Mouse (Mus musculus) hindbrain, embryonic 14.5 days (tissue): ENCODE data around the gene Dhcr7. TPM values are rescaled to one million over a fixed set of nuclear protein-coding genes. Genes with fewer than 3 reads are reported as not detected.

Source experiments
- ATAC-seq: fragments of 200-750 bp; cut with Nextera tagmentation; 2 replicates; pipeline ENCODE4 v1.8.0; 2017; ENCODE audit warnings: moderate number of reproducible peaks, mild to moderate bottlenecking, moderate TSS enrichment, moderate library complexity; ENCODE audit not compliant: low FRiP score
- DNase-seq: peaks from one replicate; pipeline ENCODE4 v3.0.0-alpha.2; 2015; ENCODE audit warnings: low spot score
- H3K27ac ChIP-seq: fragments of 300-500 bp; sonication (generic); 2 replicates; pipeline ENCODE4 v1.5.1; 2014; ENCODE audit warnings: mild to moderate bottlenecking, moderate library complexity
- H3K27me3 ChIP-seq: fragments of 300-500 bp; sonication (generic); 2 replicates; pipeline ENCODE4 v1.6.1; 2014; ENCODE audit warnings: mild to moderate bottlenecking, low read length, mixed read lengths; ENCODE audit not compliant: control insufficient read depth, insufficient read depth
- H3K36me3 ChIP-seq: fragments of 300-500 bp; sonication (generic); replicated peaks from 2 replicates; pipeline ENCODE4 v1.6.1; 2014; ENCODE audit not compliant: control insufficient read depth, insufficient read depth
- H3K4me1 ChIP-seq: fragments of 300-500 bp; sonication (generic); replicated peaks from 2 replicates; pipeline ENCODE4 v1.6.1; 2014; ENCODE audit warnings: antibody characterized with exemption, low read length, mixed read lengths; ENCODE audit not compliant: control insufficient read depth, insufficient read depth
- H3K4me2 ChIP-seq: fragments of 300-500 bp; sonication (generic); replicated peaks from 2 replicates; pipeline ENCODE4 v1.6.1; 2014; ENCODE audit warnings: mild to moderate bottlenecking, moderate library complexity
- H3K4me3 ChIP-seq: fragments of 300-500 bp; sonication (generic); replicated peaks from 2 replicates; pipeline ENCODE4 v1.5.1; 2014; ENCODE audit warnings: mild to moderate bottlenecking, low read length
- H3K9ac ChIP-seq: fragments of 300-500 bp; sonication (generic); 2 replicates; pipeline ENCODE4 v1.6.1; 2014
- H3K9me3 ChIP-seq: fragments of 300-500 bp; sonication (generic); 2 replicates; pipeline ENCODE4 v1.6.1; 2016; ENCODE audit warnings: low read length; ENCODE audit not compliant: control insufficient read depth
- WGBS: fragments of 180-500 bp; shearing (Covaris S2); extraction: QIAGEN DNeasy Blood & Tissue Kit; methylation state at CpG from one replicate; pipeline ENCODE4 v1.1.7; 2014; 5-methylcytosine and 5-hydroxymethylcytosine counted together
- polyA plus RNA-seq: library from polyadenylated mRNA; unstranded; fragments of >200 nt; fragmentation: Nextera tagmentation; extraction: Ambion mirVana; gene quantifications from 2 replicates; pipeline ENCODE4 v1.2.1, GENCODE M21; 2014

The Dhcr7 gene
- polyA plus RNA-seq, 1 experiment from 2014 or later: 86.1 TPM

GRCm38 (mm10) chr7:143800770-143801169 is 22.2 kb upstream of the Dhcr7 start:
- WGBS: 100% methylated on average over 1 of the region's 1 CpGs
- no peak overlapping the region for H3K4me2 ChIP-seq
- H3K27ac ChIP-seq: no peak overlapping the region
- no peak overlapping the region for H3K4me3 ChIP-seq
- ATAC-seq: no peak
- H3K27me3 ChIP-seq: no peaks in the 10 kb centered on the region
- H3K9ac ChIP-seq: no peak overlapping the region
- peaks cover 79% of the 10 kb centered on the region for H3K36me3 ChIP-seq
- no peaks in the 10 kb centered on the region for H3K4me1 ChIP-seq
- DNase-seq: no peak
- no peaks in the 10 kb centered on the region for H3K9me3 ChIP-seq

GRCm38 (mm10) chr7:143801195-143802065 is 21.5 kb upstream of the Dhcr7 start:
- WGBS: 87% methylated on average over 8 of the region's 8 CpGs
- no peak for ATAC-seq
- peaks cover 76% of the 10 kb centered on the region for H3K36me3 ChIP-seq

GRCm38 (mm10) chr7:143805199-143805624 is 17.7 kb upstream of the Dhcr7 start:
- Histone ChIP-seq H3K36me3 (peaks cover 72% of the 10 kb centered on the region), H3K4me1 (no peaks in the 10 kb centered on the region), H3K4me3 (no peak overlapping the region), H3K27ac (no peak overlapping the region), H3K9ac (no peak overlapping the region), H3K4me2 (no peak overlapping the region), H3K9me3 (no peaks in the 10 kb centered on the region), H3K27me3 (no peaks in the 10 kb centered on the region)
- 60% methylated on average over 5 of the region's 5 CpGs for WGBS
- DNase-seq (peak; percentile 43), ATAC-seq (peak; percentile 48; the same call in 1 of the 2 replicates)

More at GRCm38 (mm10) chr7:143801195-143802065, 21.5 kb upstream of the Dhcr7 start:
- H3K4me2 ChIP-seq: no peak overlapping the region
- no peak overlapping the region for H3K4me3 ChIP-seq
- no peak overlapping the region for H3K9ac ChIP-seq
- H3K4me1 ChIP-seq: no peaks in the 10 kb centered on the region
- H3K27ac ChIP-seq: no peak overlapping the region
- no peak for DNase-seq
- no peaks in the 10 kb centered on the region for H3K27me3 ChIP-seq
- H3K9me3 ChIP-seq: no peaks in the 10 kb centered on the region

GRCm38 (mm10) chr7:143808909-143809308 is 14.0 kb upstream of the Dhcr7 start:
- H3K9me3 ChIP-seq: no peaks in the 10 kb centered on the region
- ATAC-seq: no peak
- no peaks in the 10 kb centered on the region for H3K4me1 ChIP-seq
- no peak overlapping the region for H3K4me2 ChIP-seq
- WGBS: 52% methylated on average over 1 of the region's 1 CpGs
- no peaks in the 10 kb centered on the region for H3K27me3 ChIP-seq
- H3K4me3 ChIP-seq: no peak overlapping the region
- DNase-seq: no peak
- H3K27ac ChIP-seq: no peak overlapping the region
- H3K36me3 ChIP-seq: peaks cover 76% of the 10 kb centered on the region
- H3K9ac ChIP-seq: no peak overlapping the region

GRCm38 (mm10) chr7:143819201-143819600 is 3.7 kb upstream of the Dhcr7 start:
- H3K9ac ChIP-seq: no peak overlapping the region
- ATAC-seq (no peak), DNase-seq (no peak)
- no peaks in the 10 kb centered on the region for H3K9me3 ChIP-seq
- no peak overlapping the region for H3K27ac ChIP-seq
- no peak overlapping the region for H3K4me2 ChIP-seq
- H3K4me1 ChIP-seq: peaks cover 11% of the 10 kb centered on the region
- H3K27me3 ChIP-seq: no peaks in the 10 kb centered on the region
- no peak overlapping the region for H3K4me3 ChIP-seq
- whole genome bisulfite sequencing: 82% methylated on average over 4 of the region's 4 CpGs
- peaks cover 31% of the 10 kb centered on the region for H3K36me3 ChIP-seq

GRCm38 (mm10) chr7:143821241-143821640 is 1.7 kb upstream of the Dhcr7 start:
- Histone ChIP-seq H3K9ac (no peak overlapping the region), H3K27ac (no peak overlapping the region), H3K27me3 (no peaks in the 10 kb centered on the region), H3K4me1 (peaks cover 11% of the 10 kb centered on the region), H3K4me2 (no peak overlapping the region), H3K4me3 (no peak overlapping the region), H3K9me3 (no peaks in the 10 kb centered on the region), H3K36me3 (peaks cover 14% of the 10 kb centered on the region; the same call in 1 of the 2 replicates)
- ATAC-seq (no peak), DNase-seq (no peak)
- WGBS: 90% methylated on average over 2 of the region's 2 CpGs

GRCm38 (mm10) chr7:143823266-143823605 is 291 bp downstream of the Dhcr7 start:
- Histone ChIP-seq H3K9ac (peak overlapping the region; percentile 51), H3K9me3 (no peaks in the 10 kb centered on the region), H3K27ac (peak overlapping the region; percentile 84), H3K36me3 (0 out of 2 replicates have a peak, but pooled peaks cover 9% of the 10 kb centered on the region), H3K4me2 (peak overlapping the region; percentile 56), H3K4me1 (peaks cover 11% of the 10 kb centered on the region), H3K27me3 (no peaks in the 10 kb centered on the region), H3K4me3 (peak overlapping the region; percentile 50)
- 79% methylated on average over 4 of the region's 4 CpGs for WGBS
- DNase-seq: no peak
- no peak for ATAC-seq

- no peak for DNase-seq
- no peak overlapping the region for H3K9ac ChIP-seq
- WGBS: 94% methylated on average over 2 of the region's 2 CpGs
- H3K27me3 ChIP-seq: no peaks in the 10 kb centered on the region
- H3K4me3 ChIP-seq: no peak overlapping the region
- H3K36me3 ChIP-seq: no peaks in the 10 kb centered on the region
- no peak overlapping the region for H3K27ac ChIP-seq
- ATAC-seq: no peak
- no peaks in the 10 kb centered on the region for H3K9me3 ChIP-seq
- H3K4me1 ChIP-seq: peaks cover 21% of the 10 kb centered on the region
- H3K4me2 ChIP-seq: no peak overlapping the region
Measured at GRCm38 (mm10) chr7:143826985-143827384, 4.0 kb downstream of the Dhcr7 start.

- Histone ChIP-seq H3K27me3 (no peaks in the 10 kb centered on the region), H3K9me3 (no peaks in the 10 kb centered on the region), H3K4me2 (peak overlapping the region; percentile 97), H3K36me3 (no peaks in the 10 kb centered on the region), H3K9ac (peak overlapping the region; percentile 82), H3K27ac (peak overlapping the region; percentile 98), H3K4me1 (peaks cover 33% of the 10 kb centered on the region), H3K4me3 (peak overlapping the region; percentile 69)
- DNase-seq (peak; percentile 96), ATAC-seq (peak; percentile 97)
- 1% methylated on average over 37 of the region's 37 CpGs for WGBS
Measured at GRCm38 (mm10) chr7:143829504-143830331, 6.8 kb downstream of the Dhcr7 start.
